Mouse (Mus musculus): ENCODE results near the gene Apip. TPM values are rescaled to one million over a fixed set of nuclear protein-coding genes. Genes with fewer than 3 reads are reported as not detected.

Gene Apip
- total and polyA plus RNA-seq, 2 experiments from 2014 or later: 29.5 to 35.2 TPM

DNA sequence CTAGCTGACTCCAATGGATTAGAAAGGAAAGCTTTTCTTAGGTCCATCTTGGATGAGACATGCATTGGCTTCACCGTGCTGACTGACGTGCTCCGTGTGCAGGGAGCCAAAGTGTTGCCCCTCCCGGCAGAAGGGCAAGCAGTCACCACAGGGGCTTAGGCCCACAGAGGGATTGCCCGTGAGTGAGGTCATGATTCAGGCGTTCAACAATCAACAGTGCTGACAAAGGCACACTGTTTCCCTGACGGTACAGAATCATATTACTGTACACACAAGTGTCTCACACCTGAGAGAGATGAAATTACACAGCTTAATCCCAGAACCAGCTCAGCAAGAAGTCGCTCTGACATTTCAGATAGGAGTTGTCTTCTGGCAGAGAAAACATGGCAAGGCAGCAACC, 38.2 kb downstream of the Apip start:
- Histone ChIP-seq H3K36me3 (ENCODE audit: insufficient read depth, low read length) (no peaks in the 10 kb centered on the region), H3K9me3 (ENCODE audit: low read length) (no peaks in the 10 kb centered on the region), H3K4me3 (ENCODE audit: low read depth, low read length) (no peak overlapping the region), H3K4me2 (ENCODE audit: low read depth, low read length, poor library complexity, severe bottlenecking) (no peak overlapping the region), H3K27me3 (ENCODE audit: insufficient read depth, low read length) (no peaks in the 10 kb centered on the region), H3K4me1 (ENCODE audit: insufficient read depth, low read length) (no peaks in the 10 kb centered on the region), H3K27ac (ENCODE audit: low read depth, low read length) (no peak overlapping the region), H3K9ac (replicated peaks; ENCODE audit: low read length, poor library complexity, severe bottlenecking) (no peak overlapping the region)
- no peak for ATAC-seq (ENCODE audit: low FRiP score)
- DNase-seq (ENCODE audit: low spot score): no peak
- 63% methylated on average over 8 of the region's 8 CpGs for WGBS
- no peak for TF ChIP-seq CTCF (IDR thresholded peaks at IDR 0.05)

DNA sequence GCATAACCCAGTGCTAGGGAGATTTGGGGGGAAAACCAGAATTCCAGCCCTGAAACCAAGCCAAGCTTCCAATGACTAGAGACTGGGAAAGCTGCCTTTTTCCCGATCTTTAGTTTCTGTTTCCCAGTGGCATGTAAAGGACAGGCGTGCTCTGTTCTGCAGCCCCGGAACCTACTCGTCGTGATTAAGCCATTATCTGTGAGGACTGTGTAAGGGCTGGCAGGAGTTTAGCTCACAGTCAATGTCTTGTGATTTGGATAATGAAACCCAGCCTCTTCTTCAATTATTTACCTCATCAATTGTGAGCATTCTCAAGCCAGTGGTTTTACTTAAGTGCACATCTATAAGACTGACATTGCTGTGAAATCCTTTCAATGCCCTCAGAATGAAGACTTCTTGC, 43.7 kb downstream of the Apip start:
- 61% methylated on average over 5 of the region's 5 CpGs for WGBS
- DNase-seq (ENCODE audit: low spot score): no peak
- Histone ChIP-seq H3K9ac (replicated peaks; ENCODE audit: low read length, poor library complexity, severe bottlenecking) (no peak overlapping the region), H3K9me3 (ENCODE audit: low read length) (no peaks in the 10 kb centered on the region), H3K4me2 (ENCODE audit: low read depth, low read length, poor library complexity, severe bottlenecking) (no peak overlapping the region), H3K27me3 (ENCODE audit: insufficient read depth, low read length) (no peaks in the 10 kb centered on the region), H3K4me3 (ENCODE audit: low read depth, low read length) (no peak overlapping the region), H3K4me1 (ENCODE audit: insufficient read depth, low read length) (no peaks in the 10 kb centered on the region), H3K36me3 (ENCODE audit: insufficient read depth, low read length) (no peaks in the 10 kb centered on the region), H3K27ac (ENCODE audit: low read depth, low read length) (no peak overlapping the region)
- ATAC-seq (ENCODE audit: low FRiP score): no peak
- no peak for TF ChIP-seq CTCF (IDR thresholded peaks at IDR 0.05)

DNA sequence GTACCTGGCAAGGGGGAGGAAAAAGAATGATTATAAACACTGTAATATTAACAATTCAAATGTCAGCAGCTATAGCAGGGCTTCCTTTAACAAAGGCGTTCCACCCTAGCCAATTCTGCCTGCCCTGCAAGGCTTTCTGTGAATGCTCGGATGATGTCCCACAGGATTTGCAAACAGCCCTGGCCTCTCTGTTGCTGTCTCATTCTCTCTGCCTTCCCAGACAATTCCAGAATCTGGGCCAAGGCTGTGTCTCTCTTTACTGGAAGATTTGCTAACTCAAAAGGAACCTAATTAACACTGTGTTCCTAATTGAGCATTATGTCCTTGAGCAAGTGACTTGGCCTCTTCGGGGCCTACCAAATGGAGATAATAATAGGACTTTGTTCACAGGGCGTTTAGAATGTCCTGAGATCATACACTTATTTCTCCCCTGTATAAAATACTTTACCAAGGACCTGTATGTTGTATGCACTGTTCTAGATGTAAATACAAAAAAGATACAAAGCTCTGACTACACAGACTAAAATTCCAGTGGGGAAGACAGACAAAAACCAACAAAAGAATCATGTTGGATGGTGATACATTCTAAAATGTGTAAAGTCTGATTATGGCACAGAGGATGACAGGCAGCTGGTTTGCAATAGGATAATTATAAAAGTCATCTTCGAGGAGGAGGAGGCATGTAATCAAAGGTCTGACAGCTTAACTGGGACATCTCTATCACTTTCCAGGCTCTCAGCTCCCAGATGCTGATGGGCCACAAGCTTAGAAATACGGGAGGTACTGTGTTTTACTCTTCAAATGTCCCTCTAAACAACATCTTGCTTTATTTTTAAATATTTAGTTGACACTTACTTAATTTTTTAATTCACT, 45.1 kb downstream of the Apip start:
- no peak for TF ChIP-seq CTCF (IDR thresholded peaks at IDR 0.05)
- Histone ChIP-seq H3K27me3 (ENCODE audit: insufficient read depth, low read length) (no peaks in the 10 kb centered on the region), H3K9me3 (ENCODE audit: low read length) (no peaks in the 10 kb centered on the region), H3K4me3 (ENCODE audit: low read depth, low read length) (no peak overlapping the region), H3K36me3 (ENCODE audit: insufficient read depth, low read length) (no peaks in the 10 kb centered on the region), H3K27ac (ENCODE audit: low read depth, low read length) (no peak overlapping the region), H3K9ac (replicated peaks; ENCODE audit: low read length, poor library complexity, severe bottlenecking) (no peak overlapping the region), H3K4me1 (ENCODE audit: insufficient read depth, low read length) (no peaks in the 10 kb centered on the region), H3K4me2 (ENCODE audit: low read depth, low read length, poor library complexity, severe bottlenecking) (no peak overlapping the region)
- ATAC-seq (ENCODE audit: low FRiP score): no peak
- 56% methylated on average over 6 of the region's 6 CpGs for WGBS
- DNase-seq (ENCODE audit: low spot score): peak; percentile 50

DNA sequence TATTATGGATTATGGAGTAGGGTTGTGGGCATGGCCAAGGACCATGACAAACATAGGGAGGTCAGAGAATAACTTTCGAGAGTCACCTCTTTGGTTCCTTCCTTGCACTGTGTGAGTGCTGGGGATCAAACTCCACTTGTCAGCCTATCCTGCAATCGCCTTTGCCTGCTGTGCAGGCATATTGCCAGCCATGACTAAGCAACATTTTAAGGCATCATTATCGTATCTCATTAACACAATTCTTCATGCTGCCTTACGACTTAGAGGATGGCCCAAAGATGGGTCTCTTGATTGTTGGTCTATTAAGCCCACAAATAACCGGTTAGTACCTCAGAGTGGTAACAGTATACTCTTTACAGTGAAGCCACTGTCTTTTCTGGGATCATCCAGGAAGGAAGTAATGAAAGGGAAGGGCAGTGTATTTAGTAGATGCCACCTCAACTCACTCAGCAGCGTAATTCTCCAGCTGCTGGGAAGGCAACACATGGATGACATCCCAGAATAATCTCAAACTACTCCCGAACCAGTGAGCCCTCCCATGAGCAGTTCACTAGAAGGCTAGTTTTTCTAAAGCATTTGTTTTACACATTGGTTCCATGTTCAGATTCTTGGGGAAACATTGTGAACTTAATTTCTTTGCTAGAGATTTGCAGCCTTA, 45.9 kb downstream of the Apip start:
- ATAC-seq (ENCODE audit: low FRiP score) (no peak), DNase-seq (ENCODE audit: low spot score) (peak; percentile 18)
- H3K9ac ChIP-seq (replicated peaks; ENCODE audit: low read length, poor library complexity, severe bottlenecking): no peak overlapping the region
- H3K27me3 ChIP-seq (ENCODE audit: insufficient read depth, low read length): no peaks in the 10 kb centered on the region
- no peak overlapping the region for H3K4me3 ChIP-seq (ENCODE audit: low read depth, low read length)
- H3K36me3 ChIP-seq (ENCODE audit: insufficient read depth, low read length): no peaks in the 10 kb centered on the region
- WGBS: 76% methylated on average over 7 of the region's 7 CpGs
- H3K4me1 ChIP-seq (ENCODE audit: insufficient read depth, low read length): no peaks in the 10 kb centered on the region
- TF ChIP-seq CTCF (IDR thresholded peaks at IDR 0.05): no peak
- no peak overlapping the region for H3K27ac ChIP-seq (ENCODE audit: low read depth, low read length)
- no peaks in the 10 kb centered on the region for H3K9me3 ChIP-seq (ENCODE audit: low read length)
- no peak overlapping the region for H3K4me2 ChIP-seq (ENCODE audit: low read depth, low read length, poor library complexity, severe bottlenecking)

DNA sequence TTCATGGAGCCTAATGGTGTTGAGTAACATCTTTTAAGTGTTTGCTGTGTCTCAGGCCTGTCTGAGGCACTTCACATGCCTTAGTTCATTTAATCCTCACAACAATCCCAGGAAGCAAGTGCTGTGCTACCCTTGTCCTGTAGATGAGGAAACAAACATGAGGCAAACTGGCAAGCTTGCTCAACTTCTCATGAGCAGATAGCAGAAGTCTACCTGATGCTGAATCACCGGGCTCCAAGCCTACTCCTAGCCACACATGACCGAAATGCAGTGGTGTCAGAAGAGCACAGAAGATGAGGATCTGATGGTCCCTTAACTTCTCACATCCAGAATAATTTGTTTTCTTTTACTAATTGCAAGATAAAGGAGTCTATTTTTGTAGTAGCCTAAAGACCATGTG, 56.2 kb downstream of the Apip start:
- ATAC-seq (ENCODE audit: low FRiP score): no peak
- no peaks in the 10 kb centered on the region for H3K9me3 ChIP-seq (ENCODE audit: low read length)
- H3K27ac ChIP-seq (ENCODE audit: low read depth, low read length): no peak overlapping the region
- H3K36me3 ChIP-seq (ENCODE audit: insufficient read depth, low read length): no peaks in the 10 kb centered on the region
- no peak overlapping the region for H3K4me2 ChIP-seq (ENCODE audit: low read depth, low read length, poor library complexity, severe bottlenecking)
- no peaks in the 10 kb centered on the region for H3K4me1 ChIP-seq (ENCODE audit: insufficient read depth, low read length)
- no peak for DNase-seq (ENCODE audit: low spot score)
- no peaks in the 10 kb centered on the region for H3K27me3 ChIP-seq (ENCODE audit: insufficient read depth, low read length)
- TF ChIP-seq CTCF (IDR thresholded peaks at IDR 0.05): no peak
- H3K4me3 ChIP-seq (ENCODE audit: low read depth, low read length): no peak overlapping the region
- WGBS: 98% methylated on average over 2 of the region's 2 CpGs
- H3K9ac ChIP-seq (replicated peaks; ENCODE audit: low read length, poor library complexity, severe bottlenecking): no peak overlapping the region

DNA sequence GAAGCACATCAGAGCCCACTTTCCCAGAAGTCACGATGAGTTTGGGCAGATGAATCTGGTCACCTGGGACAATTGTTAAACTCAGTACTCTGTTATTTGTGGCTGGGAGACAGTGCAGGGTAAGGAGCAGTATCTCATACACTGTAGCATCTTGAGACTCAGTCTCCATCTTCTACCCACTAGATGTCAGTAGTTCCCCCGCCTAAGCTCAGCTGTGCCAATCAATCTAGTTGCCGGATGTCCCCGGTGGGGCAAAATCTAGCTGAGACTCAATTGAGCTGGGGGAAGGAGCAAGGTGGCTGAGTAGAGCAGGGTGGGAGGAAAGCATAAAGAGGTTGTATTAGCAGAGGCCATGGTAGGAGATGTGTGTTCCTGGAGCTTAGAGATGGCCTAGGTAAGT, 57.7 kb downstream of the Apip start:
- Histone ChIP-seq H3K4me3 (ENCODE audit: low read depth, low read length) (no peak overlapping the region), H3K27ac (ENCODE audit: low read depth, low read length) (no peak overlapping the region), H3K4me1 (ENCODE audit: insufficient read depth, low read length) (no peaks in the 10 kb centered on the region), H3K4me2 (ENCODE audit: low read depth, low read length, poor library complexity, severe bottlenecking) (no peak overlapping the region), H3K36me3 (ENCODE audit: insufficient read depth, low read length) (no peaks in the 10 kb centered on the region), H3K9me3 (ENCODE audit: low read length) (no peaks in the 10 kb centered on the region), H3K27me3 (ENCODE audit: insufficient read depth, low read length) (no peaks in the 10 kb centered on the region), H3K9ac (replicated peaks; ENCODE audit: low read length, poor library complexity, severe bottlenecking) (no peak overlapping the region)
- WGBS: 32% methylated on average over 4 of the region's 4 CpGs
- DNase-seq (ENCODE audit: low spot score): peak; percentile 53
- TF ChIP-seq CTCF (IDR thresholded peaks at IDR 0.05): peak; percentile 57
- ATAC-seq (ENCODE audit: low FRiP score): no peak
